In the genomic region with DNA sequence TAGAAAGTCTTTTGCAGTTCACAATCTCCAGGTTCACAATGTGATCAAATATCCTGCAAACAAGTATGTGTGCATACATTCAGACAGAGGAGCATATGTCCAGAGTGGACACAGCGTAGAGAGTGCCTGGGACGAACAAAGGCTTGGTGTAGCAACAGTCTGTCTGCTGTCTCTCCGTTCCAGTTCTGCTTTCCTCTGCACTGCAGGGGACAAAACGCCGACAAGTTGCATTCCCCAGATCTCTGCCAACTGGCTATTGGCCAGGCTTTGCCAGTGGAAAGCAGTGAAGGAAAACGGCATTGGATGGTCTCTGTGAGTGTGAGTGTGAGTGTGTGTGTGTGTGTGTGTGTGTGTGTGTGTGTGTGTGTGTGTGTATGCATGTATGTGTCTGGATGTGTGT, we compare ENCODE assay signal across 9 mouse cellular contexts. TPM values are rescaled to one million over a fixed set of nuclear protein-coding genes. Genes with fewer than 3 reads are reported as not detected.
DNase-seq lines count a peak whose midpoint lies in the region; ATAC-seq lines count a peak whose summit lies in the region.
"Had no signal": no experiment of that assay in that cellular context is flagged by ENCODE, and none has a peak within 500 bp of the region (broad histone marks: within the 10 kb centered on the region; RNA-seq: fewer than 3 reads in every experiment).

No protein-coding gene starts in this region.

- peak overlapping the region; percentile 25; the same call in 1 of the 2 replicates for H3K4me2 ChIP-seq in heart, embryonic 14.5 days (ENCODE audit: low read length)

- peak overlapping the region; percentile 41 to 61; a peak in 3 of 4 replicates for H3K27ac ChIP-seq in heart, embryonic 14.5 days (replicated peaks in 1 of 2; ENCODE audit: control insufficient read depth in 1 of 2, insufficient read depth in 1 of 2, low read depth in 2 of 2, low read length in 2 of 2)

- DNase-seq in heart, adult 9 months (ENCODE audit: low spot score in 2 of 2), result no peak
- peak; percentile 27 for DNase-seq in retina, postnatal 1 day
- no peak for DNase-seq in retina, embryonic 14.5 days (ENCODE audit: low spot score)
- DNase-seq in heart, postnatal 4 days, result peak; percentile 62
- DNase-seq in embryo, embryonic 11 days, result no peak
- no peak for DNase-seq in cerebellum, adult 18-20 months
- DNase-seq: cerebellum, postnatal 36 days had no signal

- peak overlapping the region; percentile 30; the same call in 1 of the 2 replicates for H3K9ac ChIP-seq in heart, embryonic 14.5 days (ENCODE audit: low read length)

- no peaks in the 10 kb centered on the region for H3K27me3 ChIP-seq in heart, embryonic 14.5 days (ENCODE audit: control insufficient read depth, insufficient read depth, low read length)

- peaks cover 0 to 9% of the 10 kb centered on the region in 2 experiments; a peak in 2 of 4 replicates for H3K4me1 ChIP-seq in heart, embryonic 14.5 days (ENCODE audit: control insufficient read depth in 2 of 2, insufficient read depth in 2 of 2, low read length in 2 of 2)

- no peaks in the 10 kb centered on the region for H3K36me3 ChIP-seq in heart, embryonic 14.5 days (ENCODE audit: control insufficient read depth, insufficient read depth, low read length)

- ATAC-seq in heart, embryonic 14.5 days (ENCODE audit: insufficient number of reproducible peaks, insufficient read depth, low FRiP score, low read depth), result peak; percentile 59; the same call in 1 of the 2 replicates
- peak; percentile 47 for ATAC-seq in megakaryocyte progenitor cell, adult 5-6 weeks (replicated peaks; ENCODE audit: poor library complexity)

- WGBS in heart, embryonic 14.5 days, result 22% methylated on average over 6 of the region's 6 CpGs

- H3K9me3 ChIP-seq in heart, embryonic 14.5 days (ENCODE audit: control insufficient read depth, low read length), result no peaks in the 10 kb centered on the region

- H3K4me3 ChIP-seq in heart, embryonic 14.5 days (ENCODE audit: control insufficient read depth in 1 of 2, insufficient read depth in 1 of 2, low read depth in 1 of 2, low read length in 2 of 2), result no peak overlapping the region

RNA-seq across cellular contexts. Expression of a gene that starts 14.4 kb away (rescaled TPM):
- 339 and 361 TPM in 2 replicates for polyA plus RNA-seq in heart, embryonic 14.5 days (2014; fragmentation: Nextera tagmentation; extraction: Ambion mirVana)
- total RNA-seq in heart, postnatal 4 days (2021), result 100 to 1,000 TPM; 314 to 323 TPM
- total RNA-seq in megakaryocyte progenitor cell, adult 5-6 weeks (2015), result 612 and 668 TPM in 2 replicates
- total RNA-seq in megakaryocyte progenitor cell, adult 5-6 weeks (2017), result 469 and 501 TPM in 2 replicates

Comparison
In these comparisons a context has a peak if more than half of its experiments do, and no peak if none do; other contexts are left out.
1. DNase-seq: peak in retina, postnatal 1 day (single experiment) and heart, postnatal 4 days (single experiment); none in heart, adult 9 months (0 of 2), retina, embryonic 14.5 days (single experiment), embryo, embryonic 11 days (single experiment) and cerebellum, adult 18-20 months (0 of 2).